Mouse (Mus musculus) heart, postnatal 0 days (tissue): ENCODE data around the gene Cyp4a12b. TPM values are rescaled to one million over a fixed set of nuclear protein-coding genes. Genes with fewer than 3 reads are reported as not detected.
A peak's percentile ranks its signal among the peaks of the same experiment; 100 is the strongest.
"Not testable (repeated sequence)": the region's sequence is repeated elsewhere in the genome, so short reads cannot be mapped to it uniquely, and the experiment has no call there.

Source experiments
- ATAC-seq: fragments of 200-750 bp; cut with Nextera tagmentation; 2 replicates; pipeline ENCODE4 v1.8.0; 2017; ENCODE audit warnings: low read depth, moderate number of reproducible peaks, moderate library complexity; ENCODE audit not compliant: insufficient read depth
- DNase-seq: peaks from one replicate; pipeline ENCODE4 v3.0.0-alpha.2; 2016; ENCODE audit warnings: low spot score
- H3K27ac ChIP-seq: fragments of 300-500 bp; sonication (generic); 2 replicates; pipeline ENCODE4 v1.5.1; 2014; ENCODE audit warnings: low read depth, mild to moderate bottlenecking
- H3K27me3 ChIP-seq: fragments of 300-500 bp; sonication (generic); 2 replicates; pipeline ENCODE4 v1.6.1; 2014; ENCODE audit warnings: low read length, mixed read lengths; ENCODE audit not compliant: control insufficient read depth, insufficient read depth
- H3K36me3 ChIP-seq: fragments of 300-500 bp; sonication (generic); replicated peaks from 2 replicates; pipeline ENCODE4 v1.6.1; 2014; ENCODE audit warnings: low read length, mixed read lengths; ENCODE audit not compliant: control insufficient read depth, insufficient read depth
- H3K4me1 ChIP-seq: fragments of 300-500 bp; sonication (generic); 2 replicates; pipeline ENCODE4 v1.6.1; 2014; ENCODE audit warnings: antibody characterized with exemption; ENCODE audit not compliant: control insufficient read depth, insufficient read depth
- H3K4me2 ChIP-seq: fragments of 300-500 bp; sonication (generic); 2 replicates; pipeline ENCODE4 v1.6.1; 2014; ENCODE audit warnings: low read depth, mild to moderate bottlenecking, low read length, moderate library complexity
- H3K4me3 ChIP-seq: fragments of 300-500 bp; sonication (generic); 2 replicates; pipeline ENCODE4 v1.5.1; 2014; ENCODE audit warnings: low read depth, low read length
- H3K9ac ChIP-seq: fragments of 300-500 bp; sonication (generic); replicated peaks from 2 replicates; pipeline ENCODE4 v1.6.1; 2014; ENCODE audit warnings: low read depth, low read length, mixed read lengths
- H3K9me3 ChIP-seq: fragments of 300-500 bp; sonication (generic); replicated peaks from 2 replicates; pipeline ENCODE4 v1.6.1; 2016; ENCODE audit warnings: low read length; ENCODE audit not compliant: control insufficient read depth
- CTCF ChIP-seq: IDR thresholded peaks from 2 replicates; pipeline ENCODE4 v1.5.1; 2016; ENCODE audit warnings: antibody characterized with exemption, control low read depth, low read depth
- EP300 ChIP-seq: IDR thresholded peaks from 2 replicates; pipeline ENCODE4 v1.6.1; 2016; ENCODE audit warnings: antibody characterized with exemption, low read depth
- WGBS: fragments of 180-500 bp; shearing (Covaris S2); extraction: QIAGEN DNeasy Blood & Tissue Kit; methylation state at CpG from one replicate; pipeline ENCODE4 v1.1.7; 2014; 5-methylcytosine and 5-hydroxymethylcytosine counted together
- polyA plus RNA-seq: library from polyadenylated mRNA; unstranded; fragments of >200 nt; fragmentation: Nextera tagmentation; extraction: Ambion mirVana; gene quantifications from 2 replicates; pipeline ENCODE4 v1.2.1, GENCODE M21; 2015
- total RNA-seq: library from RNA; depleted of rRNA; stranded (reverse); fragments of >200 nt; gene quantifications from 2 replicates; pipeline ENCODE4 v1.2.3, GENCODE M21; 2014; ENCODE audit warnings: low replicate concordance; rRNA removed

The Cyp4a12b gene
- total RNA-seq, result not detected in 2 replicates
- polyA plus RNA-seq, result not detected in 2 replicates

- H3K27ac ChIP-seq, H3K36me3 ChIP-seq, H3K4me2 ChIP-seq, H3K4me3 ChIP-seq, DNase-seq, H3K9me3 ChIP-seq, ATAC-seq, H3K4me1 ChIP-seq, H3K27me3 ChIP-seq, H3K9ac ChIP-seq: not testable (repeated sequence)
Measured at GRCm38 (mm10) chr4:115411324-115411723, at the start of gene Cyp4a12b. Gene Cyp4a12b, plus strand, starts transcription at chr4:115411624.

GRCm38 (mm10) chr4:115365624-115366023 lies 45.8 kb upstream of the Cyp4a12b start:
- not testable (repeated sequence) for H3K9ac ChIP-seq, H3K4me2 ChIP-seq, DNase-seq, H3K27me3 ChIP-seq, H3K9me3 ChIP-seq, H3K36me3 ChIP-seq, ATAC-seq, H3K4me3 ChIP-seq, H3K27ac ChIP-seq, H3K4me1 ChIP-seq
- WGBS, result 72% methylated on average over 3 of the region's 3 CpGs

GRCm38 (mm10) chr4:115368067-115368466 lies 43.4 kb upstream of the Cyp4a12b start:
- H3K27me3 ChIP-seq, DNase-seq, ATAC-seq, H3K9ac ChIP-seq, H3K4me3 ChIP-seq, H3K4me1 ChIP-seq, H3K27ac ChIP-seq, H3K36me3 ChIP-seq, H3K9me3 ChIP-seq, H3K4me2 ChIP-seq: not testable (repeated sequence)
- TF ChIP-seq CTCF, result 0 out of 2 replicates have a peak, but pooled peaks have one; percentile 6

- H3K27me3 ChIP-seq, DNase-seq, H3K4me1 ChIP-seq, H3K36me3 ChIP-seq, H3K9ac ChIP-seq, ATAC-seq, H3K4me2 ChIP-seq, H3K9me3 ChIP-seq, H3K27ac ChIP-seq, H3K4me3 ChIP-seq: not testable (repeated sequence)
- WGBS, result 77% methylated on average over 2 of the region's 2 CpGs
Measured at GRCm38 (mm10) chr4:115396256-115396655, 15.2 kb upstream of the Cyp4a12b start.

- H3K27me3 ChIP-seq, H3K4me2 ChIP-seq, DNase-seq, H3K4me1 ChIP-seq, H3K9me3 ChIP-seq, ATAC-seq, H3K36me3 ChIP-seq, H3K9ac ChIP-seq, H3K27ac ChIP-seq, H3K4me3 ChIP-seq: not testable (repeated sequence)
Measured at GRCm38 (mm10) chr4:115396950-115397349, 14.5 kb upstream of the Cyp4a12b start.

- H3K4me2 ChIP-seq, result no peak overlapping the region
- 53% methylated on average over 3 of the region's 3 CpGs for WGBS
- no peak for ATAC-seq
Measured at GRCm38 (mm10) chr4:115450577-115451137, 39.2 kb downstream of the Cyp4a12b start.

More at GRCm38 (mm10) chr4:115450577-115451137, 39.2 kb downstream of the Cyp4a12b start:
- TF ChIP-seq EP300, result no peak
- TF ChIP-seq CTCF, result no peak
- no peaks in the 10 kb centered on the region for H3K36me3 ChIP-seq
- H3K27ac ChIP-seq, result no peak overlapping the region
- H3K4me1 ChIP-seq, result no peaks in the 10 kb centered on the region
- no peak overlapping the region for H3K4me3 ChIP-seq
- no peak for DNase-seq
- H3K27me3 ChIP-seq, result no peaks in the 10 kb centered on the region
- H3K9ac ChIP-seq, result no peak overlapping the region
- no peaks in the 10 kb centered on the region for H3K9me3 ChIP-seq
